Mouse (Mus musculus) heart, adult 2 months (tissue): ENCODE measurements around the gene Porcn.

ENCODE experiments used
- CTCF ChIP-seq: fragments of 200-600 bp; IDR thresholded peaks from 2 replicates; pipeline ENCODE4 v1.8.1; 2022; ENCODE audit warnings: antibody characterized with exemption, mild to moderate bottlenecking, moderate library complexity
- POLR2A ChIP-seq: fragments of 200-500 bp; IDR thresholded peaks from 2 replicates; pipeline ENCODE4 v1.6.1; 2011; ENCODE audit warnings: mild to moderate bottlenecking, low read depth, low read length, control low read depth; ENCODE audit not compliant: insufficient read depth

GRCm38 (mm10) chrX:8205088-8205487, 1.2 kb downstream of the Porcn start:
- TF ChIP-seq CTCF (no peak), POLR2A (no peak)
